In genomic region chr12:109551771-109552170, GRCm38 (mm10) we compare ENCODE assay signal across 30 mouse cellular contexts. TPM values are rescaled to one million over a fixed set of nuclear protein-coding genes. Genes with fewer than 3 reads are reported as not detected.
DNase-seq lines count a peak whose midpoint lies in the region; ATAC-seq and TF ChIP-seq lines count a peak whose summit lies in the region.
"Had no signal": no experiment of that assay in that cellular context is flagged by ENCODE, and none has a peak within 500 bp of the region (broad histone marks: within the 10 kb centered on the region; RNA-seq: fewer than 3 reads in every experiment).

No protein-coding gene starts in this region.

- peak overlapping the region; percentile 66; the same call in 1 of the 2 replicates for H3K27ac ChIP-seq in hindbrain, embryonic 10.5 days
- H3K27ac ChIP-seq in hindbrain, embryonic 13.5 days = no peak overlapping the region
- peak overlapping the region; percentile 78 for H3K27ac ChIP-seq in embryonic facial prominence, embryonic 10.5 days (replicated peaks)
- peak overlapping the region; percentile 76 for H3K27ac ChIP-seq in embryonic facial prominence, embryonic 15.5 days (replicated peaks)
- peak overlapping the region; percentile 59 for H3K27ac ChIP-seq in limb, embryonic 15.5 days
- no peak overlapping the region for H3K27ac ChIP-seq in lung, postnatal 0 days (ENCODE audit: low read length)
- H3K27ac ChIP-seq: heart, embryonic 10.5 days; hindbrain, embryonic 14.5 days; liver, embryonic 14.5 days; neural tube, embryonic 12.5 days had no signal

- no peaks in the 10 kb centered on the region for H3K9me3 ChIP-seq in hindbrain, embryonic 10.5 days
- H3K9me3 ChIP-seq in hindbrain, embryonic 13.5 days = no peaks in the 10 kb centered on the region
- H3K9me3 ChIP-seq in embryonic facial prominence, embryonic 10.5 days = no peaks in the 10 kb centered on the region
- no peaks in the 10 kb centered on the region for H3K9me3 ChIP-seq in embryonic facial prominence, embryonic 15.5 days (replicated peaks)
- H3K9me3 ChIP-seq in limb, embryonic 15.5 days = no peaks in the 10 kb centered on the region
- no peaks in the 10 kb centered on the region for H3K9me3 ChIP-seq in lung, postnatal 0 days (ENCODE audit: low read length)
- H3K9me3 ChIP-seq: heart, embryonic 10.5 days; neural tube, embryonic 12.5 days had no signal

- 80% methylated on average over 2 of the region's 2 CpGs for WGBS in hindbrain, embryonic 10.5 days
- WGBS in hindbrain, embryonic 13.5 days = 77% methylated on average over 2 of the region's 2 CpGs
- 80% methylated on average over 2 of the region's 2 CpGs for WGBS in embryonic facial prominence, embryonic 10.5 days
- 39% methylated on average over 2 of the region's 2 CpGs for WGBS in embryonic facial prominence, embryonic 15.5 days
- 50% methylated on average over 2 of the region's 2 CpGs for WGBS in limb, embryonic 15.5 days
- 80% methylated on average over 2 of the region's 2 CpGs for WGBS in lung, postnatal 0 days

- TF ChIP-seq EP300 in lung, postnatal 0 days (IDR thresholded peaks at IDR 0.05) = no peak

- no peak overlapping the region for H3K4me3 ChIP-seq in hindbrain, embryonic 10.5 days
- no peak overlapping the region for H3K4me3 ChIP-seq in hindbrain, embryonic 13.5 days
- no peak overlapping the region for H3K4me3 ChIP-seq in embryonic facial prominence, embryonic 10.5 days
- no peak overlapping the region for H3K4me3 ChIP-seq in embryonic facial prominence, embryonic 15.5 days (replicated peaks)
- H3K4me3 ChIP-seq in limb, embryonic 15.5 days = no peak overlapping the region
- H3K4me3 ChIP-seq in lung, postnatal 0 days (ENCODE audit: low read depth, low read length) = no peak overlapping the region
- H3K4me3 ChIP-seq: heart, embryonic 10.5 days; myocyte; neural tube, embryonic 12.5 days had no signal

- no peak overlapping the region for H3K4me2 ChIP-seq in hindbrain, embryonic 13.5 days
- H3K4me2 ChIP-seq in embryonic facial prominence, embryonic 15.5 days (replicated peaks) = no peak overlapping the region
- no peak overlapping the region for H3K4me2 ChIP-seq in limb, embryonic 15.5 days
- H3K4me2 ChIP-seq in lung, postnatal 0 days (replicated peaks; ENCODE audit: low read depth, low read length) = no peak overlapping the region
- H3K4me2 ChIP-seq: hindbrain, embryonic 14.5 days; midbrain, embryonic 11.5 days; neural tube, embryonic 12.5 days had no signal

- peaks cover 9% of the 10 kb centered on the region; the same call in 1 of the 2 replicates for H3K27me3 ChIP-seq in hindbrain, embryonic 10.5 days (ENCODE audit: insufficient read depth, poor library complexity, severe bottlenecking)
- H3K27me3 ChIP-seq in hindbrain, embryonic 13.5 days = no peaks in the 10 kb centered on the region
- H3K27me3 ChIP-seq in embryonic facial prominence, embryonic 10.5 days (replicated peaks; ENCODE audit: low read depth, poor library complexity, severe bottlenecking) = no peaks in the 10 kb centered on the region
- H3K27me3 ChIP-seq in embryonic facial prominence, embryonic 15.5 days = no peaks in the 10 kb centered on the region
- H3K27me3 ChIP-seq in limb, embryonic 15.5 days = no peaks in the 10 kb centered on the region
- no peaks in the 10 kb centered on the region for H3K27me3 ChIP-seq in lung, postnatal 0 days (replicated peaks; ENCODE audit: insufficient read depth, low read length)
- H3K27me3 ChIP-seq: neural tube, embryonic 12.5 days had no signal

- no peak for TF ChIP-seq CTCF in lung, postnatal 0 days (IDR thresholded peaks at IDR 0.05)

- H3K9ac ChIP-seq in hindbrain, embryonic 13.5 days = no peak overlapping the region
- no peak overlapping the region for H3K9ac ChIP-seq in embryonic facial prominence, embryonic 15.5 days
- no peak overlapping the region for H3K9ac ChIP-seq in limb, embryonic 15.5 days
- H3K9ac ChIP-seq in lung, postnatal 0 days (replicated peaks; ENCODE audit: low read depth) = no peak overlapping the region
- H3K9ac ChIP-seq: hindbrain, embryonic 14.5 days; liver, embryonic 14.5 days; neural tube, embryonic 12.5 days had no signal

- no peak for ATAC-seq in hindbrain, embryonic 13.5 days (ENCODE audit: low FRiP score)
- ATAC-seq in embryonic facial prominence, embryonic 15.5 days (ENCODE audit: insufficient number of reproducible peaks, low FRiP score, low TSS enrichment, low read depth) = no peak
- no peak for ATAC-seq in limb, embryonic 15.5 days (ENCODE audit: insufficient number of reproducible peaks, low FRiP score, low TSS enrichment, low read depth)
- no peak for ATAC-seq in lung, postnatal 0 days
- ATAC-seq: activated CD4-positive, CD25-positive, alpha-beta regulatory T cell, adult 4 months; intestine, postnatal 0 days; midbrain, embryonic 16.5 days had no signal

- H3K36me3 ChIP-seq in hindbrain, embryonic 10.5 days = peaks cover 80% of the 10 kb centered on the region
- H3K36me3 ChIP-seq in hindbrain, embryonic 13.5 days = peaks cover 94% of the 10 kb centered on the region
- H3K36me3 ChIP-seq in embryonic facial prominence, embryonic 10.5 days (replicated peaks) = peaks cover 93% of the 10 kb centered on the region
- peaks cover 27% of the 10 kb centered on the region; the same call in 1 of the 2 replicates for H3K36me3 ChIP-seq in embryonic facial prominence, embryonic 15.5 days
- peaks cover 46% of the 10 kb centered on the region for H3K36me3 ChIP-seq in limb, embryonic 15.5 days
- H3K36me3 ChIP-seq in lung, postnatal 0 days (ENCODE audit: insufficient read depth, low read length) = no peaks in the 10 kb centered on the region

- H3K4me1 ChIP-seq in hindbrain, embryonic 10.5 days (replicated peaks) = peaks cover 81% of the 10 kb centered on the region
- peaks cover 32% of the 10 kb centered on the region for H3K4me1 ChIP-seq in hindbrain, embryonic 13.5 days (replicated peaks)
- peaks cover 100% of the 10 kb centered on the region for H3K4me1 ChIP-seq in embryonic facial prominence, embryonic 10.5 days
- peaks cover 23% of the 10 kb centered on the region for H3K4me1 ChIP-seq in embryonic facial prominence, embryonic 15.5 days
- H3K4me1 ChIP-seq in limb, embryonic 15.5 days = peaks cover 41% of the 10 kb centered on the region
- H3K4me1 ChIP-seq in lung, postnatal 0 days (ENCODE audit: insufficient read depth, low read depth, low read length) = no peaks in the 10 kb centered on the region

- no peak for DNase-seq in hindbrain, embryonic 10.5 days (ENCODE audit: low spot score)
- no peak for DNase-seq in embryonic facial prominence, embryonic 10.5 days (ENCODE audit: low spot score)
- no peak for DNase-seq in cerebellum, adult 18-20 months
- DNase-seq in lung, postnatal 0 days (ENCODE audit: low spot score) = no peak
- DNase-seq: adrenal gland, adult 2 months; adrenal gland, postnatal 36 days; B cell, adult 2 months; cerebellum, adult 2 months; cerebellum, postnatal 25 days; gastrocnemius, postnatal 25 days; heart, adult 11 months; heart, postnatal 36 days; kidney, adult 9 months; kidney, postnatal 14 days; layer of hippocampus, adult 9-11 months; liver; lung, adult 2 months; right cerebral cortex, postnatal 4 days had no signal

RNA-seq across cellular contexts. Expression of gene Rtl1, which starts 48.4 kb away (rescaled TPM):
- polyA plus RNA-seq in hindbrain, embryonic 10.5 days (2016; fragmentation: Nextera tagmentation; extraction: Ambion mirVana) = 0.63 and 0.73 TPM in 2 replicates
- 1.5 and 2.1 TPM in 2 replicates for polyA plus RNA-seq in hindbrain, embryonic 13.5 days (2015; fragmentation: Nextera tagmentation; extraction: Ambion mirVana)
- polyA plus RNA-seq in embryonic facial prominence, embryonic 10.5 days (2016; fragmentation: Nextera tagmentation; extraction: Ambion mirVana) = 0.87 and 0.88 TPM in 2 replicates
- polyA plus RNA-seq in embryonic facial prominence, embryonic 15.5 days (2015; fragmentation: Nextera tagmentation; extraction: Ambion mirVana) = 3.6 TPM in 2 replicates
- polyA plus RNA-seq in limb, embryonic 15.5 days (2015; fragmentation: Nextera tagmentation; extraction: Ambion mirVana) = 3.7 and 3.9 TPM in 2 replicates
- 0.13 and 0.14 TPM in 2 replicates for polyA plus RNA-seq in lung, postnatal 0 days (2015; fragmentation: Nextera tagmentation; extraction: Ambion mirVana)
- polyA plus RNA-seq: activated CD4-positive, CD25-positive, alpha-beta regulatory T cell, adult 4 months; lung, adult 2 months; myocyte had no signal

Comparison
In these comparisons a context has a peak if more than half of its experiments do, and no peak if none do; other contexts are left out.
1. H3K27ac ChIP-seq: peak in hindbrain, embryonic 10.5 days (single experiment), embryonic facial prominence, embryonic 10.5 days (single experiment), embryonic facial prominence, embryonic 15.5 days (single experiment) and limb, embryonic 15.5 days (single experiment); none in hindbrain, embryonic 13.5 days (single experiment) and lung, postnatal 0 days (single experiment).